Mouse (Mus musculus) hindbrain, embryonic 16.5 days (tissue): Measurements from ENCODE around the gene Ripply3. TPM values are rescaled to one million over a fixed set of nuclear protein-coding genes. Genes with fewer than 3 reads are reported as not detected.

Experiments
- ATAC-seq: fragments of 200-750 bp; cut with Nextera tagmentation; 2 replicates; pipeline ENCODE4 v1.8.0; 2017; ENCODE audit warnings: moderate TSS enrichment, moderate library complexity
- H3K27ac ChIP-seq: fragments of 300-500 bp; sonication (generic); 2 replicates; pipeline ENCODE4 v1.5.1; 2014; ENCODE audit warnings: low read depth, mild to moderate bottlenecking, control low read depth, low read length, moderate library complexity
- H3K27me3 ChIP-seq: fragments of 300-500 bp; sonication (generic); replicated peaks from 2 replicates; pipeline ENCODE4 v1.6.1; 2014; ENCODE audit warnings: low read length; ENCODE audit not compliant: control insufficient read depth, insufficient read depth
- H3K36me3 ChIP-seq: fragments of 300-500 bp; sonication (generic); 2 replicates; pipeline ENCODE4 v1.6.1; 2014; ENCODE audit warnings: mild to moderate bottlenecking, low read length, moderate library complexity, mixed read lengths; ENCODE audit not compliant: control insufficient read depth, insufficient read depth
- H3K4me1 ChIP-seq: fragments of 300-500 bp; sonication (generic); 2 replicates; pipeline ENCODE4 v1.6.1; 2014; ENCODE audit warnings: low read depth, low read length; ENCODE audit not compliant: control insufficient read depth, insufficient read depth
- H3K4me2 ChIP-seq: fragments of 300-500 bp; sonication (generic); 2 replicates; pipeline ENCODE4 v1.6.1; 2014; ENCODE audit warnings: mild to moderate bottlenecking, low read length, control low read depth, moderate library complexity
- H3K4me3 ChIP-seq: fragments of 300-500 bp; sonication (generic); 2 replicates; pipeline ENCODE4 v1.5.1; 2014; ENCODE audit warnings: mild to moderate bottlenecking, low read length, control low read depth, moderate library complexity
- H3K9ac ChIP-seq: fragments of 300-500 bp; sonication (generic); 2 replicates; pipeline ENCODE4 v1.6.1; 2014; ENCODE audit warnings: low read depth, mild to moderate bottlenecking, control low read depth, low read length, moderate library complexity
- H3K9me3 ChIP-seq: fragments of 300-500 bp; sonication (generic); 2 replicates; pipeline ENCODE4 v1.6.1; 2014; ENCODE audit warnings: mild to moderate bottlenecking, low read length, moderate library complexity; ENCODE audit not compliant: control insufficient read depth
- WGBS: fragments of 180-500 bp; shearing (Covaris S2); extraction: QIAGEN DNeasy Blood & Tissue Kit; methylation state at CpG from one replicate; pipeline ENCODE4 v1.1.7; 2014; 5-methylcytosine and 5-hydroxymethylcytosine counted together
- polyA plus RNA-seq: library from polyadenylated mRNA; unstranded; fragments of >200 nt; fragmentation: Nextera tagmentation; extraction: Ambion mirVana; gene quantifications from 2 replicates; pipeline ENCODE4 v1.2.1, GENCODE M21; 2015

Ripply3 gene
- polyA plus RNA-seq, 1 experiment from 2014 or later = 0.84 TPM

DNA sequence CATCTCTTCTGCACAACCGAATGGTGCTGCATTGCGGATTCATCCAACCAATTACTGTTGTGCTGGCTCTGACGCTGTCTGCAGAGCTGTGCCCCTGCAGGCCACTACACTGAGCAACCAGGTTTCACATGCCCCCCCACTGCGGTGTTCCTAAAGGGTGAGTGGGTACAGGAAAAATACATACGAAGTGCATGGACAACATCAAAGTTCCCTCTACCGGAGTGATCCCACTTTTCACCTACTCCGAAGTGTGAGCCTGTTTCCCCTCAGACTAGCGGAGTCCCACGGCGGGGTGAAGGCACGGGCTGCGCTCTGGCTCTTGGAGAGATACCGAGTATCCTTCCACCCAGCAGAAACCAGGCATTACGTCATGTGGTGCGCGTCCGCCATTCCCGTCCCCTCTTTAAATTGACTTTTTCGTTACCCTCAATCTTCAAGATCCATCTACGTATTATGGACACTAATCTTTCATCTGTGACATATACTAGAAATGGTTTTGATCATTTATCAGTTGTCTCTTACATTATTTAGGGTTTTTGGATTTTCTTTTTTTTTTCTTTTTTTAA lies 15.5 kb upstream of the Ripply3 start:
- ATAC-seq = peak; percentile 90
- no peaks in the 10 kb centered on the region for H3K36me3 ChIP-seq
- H3K9me3 ChIP-seq = no peaks in the 10 kb centered on the region
- under 1% methylated on average over 20 of the region's 20 CpGs for WGBS
- peak overlapping the region; percentile 70 for H3K4me3 ChIP-seq
- H3K4me2 ChIP-seq = peak overlapping the region; percentile 83
- peak overlapping the region; percentile 69 for H3K9ac ChIP-seq
- H3K27ac ChIP-seq = peak overlapping the region; percentile 100
- peaks cover 5% of the 10 kb centered on the region; the same call in 1 of the 2 replicates for H3K4me1 ChIP-seq
- H3K27me3 ChIP-seq = no peaks in the 10 kb centered on the region

DNA sequence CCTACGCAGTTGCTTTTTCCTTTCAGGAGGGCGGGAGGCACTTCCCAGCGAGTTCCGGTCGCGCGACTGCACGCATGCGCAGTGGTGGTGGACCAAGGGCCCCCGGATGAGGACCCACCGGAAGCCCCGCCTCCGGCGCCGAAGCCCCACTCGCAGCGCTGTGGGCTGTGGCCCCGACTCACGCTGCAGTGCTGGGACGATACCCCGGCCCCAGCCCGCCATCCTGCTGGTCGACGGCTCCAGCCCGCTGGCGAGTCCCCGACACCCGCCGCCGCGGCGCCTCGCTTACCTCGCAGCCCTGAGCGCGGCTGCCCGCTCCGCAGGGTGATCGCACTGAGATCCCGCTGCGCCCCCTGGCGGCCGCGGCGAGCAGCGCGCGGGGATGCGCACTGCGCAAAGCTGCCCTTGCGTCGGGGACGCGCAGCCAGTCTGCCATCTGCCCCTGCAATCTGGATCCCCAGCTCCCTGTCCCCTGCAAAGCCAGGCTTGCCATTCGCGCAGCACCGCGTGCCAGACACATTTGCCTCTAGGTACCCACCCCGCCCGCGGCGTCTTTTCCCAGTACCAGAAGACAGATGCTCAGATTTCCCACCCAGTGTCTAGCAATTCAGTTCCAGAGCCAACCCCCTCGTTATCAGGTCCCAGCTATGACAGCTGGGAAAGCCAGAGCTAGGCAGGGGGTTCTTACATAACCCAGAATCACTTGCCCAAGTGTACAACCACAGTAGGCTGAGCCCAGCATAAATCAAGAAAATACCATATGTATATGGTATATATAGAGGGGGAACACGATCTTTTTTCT lies 14.8 kb upstream of the Ripply3 start, which contains the start of gene Hlcs:
TSS of gene Hlcs (minus strand) at position 343 of the 802 bp plus-strand sequence.
- H3K36me3 ChIP-seq = no peaks in the 10 kb centered on the region
- WGBS = under 1% methylated on average over 57 of the region's 64 CpGs
- no peaks in the 10 kb centered on the region for H3K9me3 ChIP-seq
- peaks cover 5% of the 10 kb centered on the region; the same call in 1 of the 2 replicates for H3K4me1 ChIP-seq
- peak within 1 kb of the TSS; percentile 70 for H3K4me3 ChIP-seq
- peak within 1 kb of the TSS; percentile 97 for H3K9ac ChIP-seq
- ATAC-seq = peak; percentile 91
- H3K27me3 ChIP-seq = no peaks in the 10 kb centered on the region
- peak within 1 kb of the TSS; percentile 100 for H3K27ac ChIP-seq
- peak within 1 kb of the TSS; percentile 83 for H3K4me2 ChIP-seq

DNA sequence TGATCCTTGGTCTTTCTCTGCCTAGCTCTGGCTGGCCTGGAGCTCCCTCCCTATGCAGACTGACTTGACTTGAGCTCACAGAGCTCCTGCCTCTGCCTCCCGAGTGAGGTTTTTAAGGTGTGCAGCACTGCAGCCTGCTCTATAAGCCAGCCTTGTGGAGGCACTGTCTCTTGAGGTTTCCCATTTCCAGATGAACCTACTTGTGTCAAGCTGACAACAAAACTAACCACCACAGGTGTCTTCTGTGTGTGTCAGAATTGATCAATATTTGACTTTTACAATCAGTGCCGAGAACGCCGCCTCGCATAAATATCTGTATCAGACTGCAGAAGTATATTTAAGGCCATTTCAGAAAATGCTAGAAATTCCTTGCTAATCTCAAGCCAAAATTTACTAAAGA lies 13.6 kb upstream of the Ripply3 start:
- Histone ChIP-seq H3K4me2 (no peak overlapping the region), H3K36me3 (no peaks in the 10 kb centered on the region), H3K4me1 (peaks cover 5% of the 10 kb centered on the region; the same call in 1 of the 2 replicates), H3K9ac (no peak overlapping the region; the same call in 1 of the 2 replicates), H3K4me3 (no peak overlapping the region), H3K27me3 (no peaks in the 10 kb centered on the region), H3K27ac (no peak overlapping the region; the same call in 1 of the 2 replicates), H3K9me3 (no peaks in the 10 kb centered on the region)
- ATAC-seq = no peak
- WGBS = 93% methylated on average over 5 of the region's 5 CpGs

DNA sequence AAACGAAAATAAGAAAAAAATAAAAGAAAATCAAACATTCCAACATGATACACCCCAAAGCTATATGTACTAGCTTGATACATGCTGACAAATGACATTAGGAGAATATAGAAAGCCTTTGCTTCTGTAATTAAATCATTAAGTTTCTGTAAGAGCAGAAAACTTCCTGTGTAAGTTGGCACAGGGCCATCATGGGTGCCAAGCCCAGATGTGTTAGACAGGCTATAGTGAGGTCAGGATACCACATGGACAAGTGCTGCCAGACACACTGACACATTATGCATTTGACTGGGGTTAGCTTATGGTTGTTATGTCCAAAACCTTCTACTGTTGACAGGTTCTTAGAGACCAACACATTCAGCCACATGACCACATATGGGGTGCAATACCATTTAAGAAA lies 13.0 kb upstream of the Ripply3 start:
- Histone ChIP-seq H3K4me2 (no peak overlapping the region), H3K4me3 (no peak overlapping the region), H3K9ac (no peak overlapping the region), H3K4me1 (peaks cover 5% of the 10 kb centered on the region; the same call in 1 of the 2 replicates), H3K9me3 (no peaks in the 10 kb centered on the region), H3K36me3 (no peaks in the 10 kb centered on the region), H3K27me3 (no peaks in the 10 kb centered on the region), H3K27ac (no peak overlapping the region)
- ATAC-seq = no peak
- 57% methylated on average over 1 of the region's 1 CpGs for WGBS

DNA sequence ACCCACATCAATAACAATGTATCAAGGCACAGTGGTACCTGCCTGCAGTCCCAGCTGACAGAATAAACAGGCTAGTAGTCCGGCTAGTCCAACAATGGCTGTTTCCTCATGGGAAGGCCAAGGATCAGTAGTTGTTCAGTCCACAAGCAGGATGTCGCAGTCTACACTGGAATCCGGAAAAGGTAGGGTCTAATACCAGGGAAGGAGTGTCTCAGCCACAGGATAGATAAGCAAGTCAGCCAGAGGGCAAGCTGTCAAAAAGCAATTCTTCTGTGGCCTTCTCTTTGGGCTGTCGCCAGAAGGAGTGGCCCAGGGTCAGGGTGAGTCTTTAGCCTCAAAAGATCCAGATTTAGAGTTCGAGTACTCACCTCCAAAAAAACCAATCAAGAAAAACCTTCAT lies 10.5 kb upstream of the Ripply3 start:
- Histone ChIP-seq H3K27ac (no peak overlapping the region), H3K27me3 (no peaks in the 10 kb centered on the region), H3K36me3 (no peaks in the 10 kb centered on the region), H3K4me1 (peaks cover 5% of the 10 kb centered on the region; the same call in 1 of the 2 replicates), H3K4me2 (no peak overlapping the region), H3K4me3 (no peak overlapping the region), H3K9me3 (no peaks in the 10 kb centered on the region), H3K9ac (no peak overlapping the region)
- 80% methylated on average over 5 of the region's 5 CpGs for whole genome bisulfite sequencing
- ATAC-seq = no peak

DNA sequence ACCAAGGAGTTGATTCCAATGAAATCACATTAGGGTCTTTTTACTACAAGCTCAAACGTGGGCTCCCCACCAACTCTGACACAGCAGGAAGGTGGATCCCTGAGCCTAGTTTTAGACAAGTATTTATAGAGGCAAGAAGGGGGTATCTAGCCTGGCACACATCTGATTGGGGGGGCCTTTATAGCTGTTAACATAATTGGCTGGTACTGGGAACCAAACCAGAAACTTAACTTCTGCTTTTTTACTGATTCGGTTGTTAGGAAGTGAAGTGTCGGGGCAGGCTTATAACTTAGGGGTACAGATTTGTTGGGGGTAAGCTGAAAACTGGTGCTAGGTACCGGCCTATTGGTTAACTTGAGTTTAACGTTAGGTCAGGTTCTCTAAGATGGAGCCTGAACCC lies 8.0 kb upstream of the Ripply3 start:
- Histone ChIP-seq H3K4me3 (no peak overlapping the region), H3K27me3 (no peaks in the 10 kb centered on the region; the same call in 1 of the 2 replicates), H3K9me3 (no peaks in the 10 kb centered on the region), H3K4me2 (no peak overlapping the region), H3K27ac (no peak overlapping the region), H3K4me1 (no peaks in the 10 kb centered on the region), H3K9ac (no peak overlapping the region), H3K36me3 (no peaks in the 10 kb centered on the region)
- WGBS = 87% methylated on average over 5 of the region's 5 CpGs
- no peak for ATAC-seq

DNA sequence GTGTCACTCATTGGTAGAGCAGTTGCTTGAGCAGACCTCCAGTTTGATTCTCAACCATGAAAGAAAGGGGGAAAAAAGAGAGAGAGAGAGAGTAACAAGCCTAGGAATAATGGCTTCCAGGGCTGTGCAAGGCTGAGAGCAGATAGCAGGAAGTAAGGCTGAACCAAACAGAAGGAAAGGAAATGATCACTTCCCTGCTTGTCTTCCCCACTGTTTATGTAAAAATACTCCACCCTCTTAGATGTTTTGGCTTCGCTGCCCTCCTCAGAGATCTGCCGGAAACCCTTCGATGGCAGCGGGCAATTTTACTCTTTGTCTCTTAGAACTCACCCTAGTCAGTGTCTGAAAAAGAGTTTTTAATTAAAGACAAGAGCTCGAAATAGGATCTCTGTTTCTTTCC lies 4.5 kb upstream of the Ripply3 start:
- Histone ChIP-seq H3K27me3 (peaks cover 6% of the 10 kb centered on the region), H3K4me2 (no peak overlapping the region), H3K4me3 (no peak overlapping the region), H3K4me1 (peaks cover 10% of the 10 kb centered on the region), H3K9ac (no peak overlapping the region), H3K36me3 (no peaks in the 10 kb centered on the region), H3K27ac (no peak overlapping the region), H3K9me3 (no peaks in the 10 kb centered on the region)
- no peak for ATAC-seq
- WGBS = 74% methylated on average over 5 of the region's 5 CpGs

DNA sequence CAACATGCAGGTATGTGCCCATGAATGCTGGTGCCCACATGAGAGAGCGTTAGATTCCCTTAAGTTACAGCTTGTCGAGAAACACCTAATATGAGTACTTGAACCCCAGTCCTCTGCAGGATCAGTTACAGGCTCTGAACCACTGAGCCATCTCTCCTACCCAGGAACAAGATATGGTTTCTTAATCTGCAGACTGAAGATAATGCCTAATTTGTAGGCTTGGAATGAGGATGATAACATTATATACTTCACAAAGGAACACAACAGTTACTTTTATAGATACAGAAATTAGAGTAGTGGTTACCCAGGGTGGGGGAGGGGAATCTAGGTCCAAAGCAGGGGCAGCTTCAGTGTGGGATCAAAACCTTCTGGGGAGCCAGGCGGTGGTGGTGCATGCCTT lies 2.2 kb upstream of the Ripply3 start:
- Histone ChIP-seq H3K27ac (no peak overlapping the region), H3K9me3 (no peaks in the 10 kb centered on the region), H3K4me2 (no peak overlapping the region), H3K4me3 (no peak overlapping the region), H3K9ac (no peak overlapping the region), H3K36me3 (no peaks in the 10 kb centered on the region), H3K4me1 (peaks cover 11% of the 10 kb centered on the region), H3K27me3 (peaks cover 9% of the 10 kb centered on the region)
- WGBS = 85% methylated on average over 3 of the region's 3 CpGs
- ATAC-seq = no peak
